Comparison of ENCODE assay signal across 31 mouse cellular contexts in genomic region chr9:27227458-27227857, GRCm38 (mm10).
"Had no signal": no experiment of that assay in that cellular context is flagged by ENCODE, and none has a peak within 500 bp of the region (broad histone marks: within the 10 kb centered on the region; RNA-seq: fewer than 3 reads in every experiment).

No protein-coding gene starts in this region.

- H3K4me3 ChIP-seq: heart, embryonic 10.5 days; heart, embryonic 12.5 days; heart, embryonic 13.5 days; heart, embryonic 15.5 days; hindbrain, embryonic 10.5 days; hindbrain, embryonic 12.5 days; hindbrain, embryonic 13.5 days; hindbrain, embryonic 15.5 days; intestine, embryonic 15.5 days; kidney, embryonic 15.5 days; layer of hippocampus, adult 2 months had no signal

- H3K4me1 ChIP-seq: heart, embryonic 10.5 days; heart, embryonic 12.5 days; heart, embryonic 13.5 days; heart, embryonic 15.5 days; hindbrain, embryonic 10.5 days; hindbrain, embryonic 12.5 days; hindbrain, embryonic 13.5 days; hindbrain, embryonic 15.5 days; intestine, embryonic 15.5 days; kidney, embryonic 15.5 days had no signal

- H3K4me2 ChIP-seq: heart, embryonic 11.5 days; heart, embryonic 12.5 days; heart, embryonic 13.5 days; heart, embryonic 15.5 days; hindbrain, embryonic 12.5 days; hindbrain, embryonic 13.5 days; hindbrain, embryonic 14.5 days; hindbrain, embryonic 15.5 days; intestine, embryonic 15.5 days; kidney, embryonic 15.5 days had no signal

- DNase-seq: heart, postnatal 10 days; heart, postnatal 14 days; heart, postnatal 36 days; heart, postnatal 4 days; kidney, adult 11 months; kidney, adult 18-20 months; kidney, adult 2 months; kidney, adult 8-10 months; kidney, adult 9 months; kidney, postnatal 10 days; kidney, postnatal 14 days; kidney, postnatal 25 days; kidney, postnatal 36 days; kidney, postnatal 4 days; layer of hippocampus, adult 9-11 months; layer of hippocampus, postnatal 36 days had no signal

- H3K9ac ChIP-seq: heart, embryonic 12.5 days; heart, embryonic 13.5 days; heart, embryonic 15.5 days; hindbrain, embryonic 12.5 days; hindbrain, embryonic 13.5 days; hindbrain, embryonic 14.5 days; hindbrain, embryonic 15.5 days; intestine, embryonic 15.5 days; kidney, embryonic 15.5 days had no signal

- H3K27ac ChIP-seq: heart, embryonic 10.5 days; heart, embryonic 13.5 days; heart, embryonic 15.5 days; hindbrain, embryonic 10.5 days; hindbrain, embryonic 12.5 days; hindbrain, embryonic 13.5 days; hindbrain, embryonic 14.5 days; hindbrain, embryonic 15.5 days; hindbrain, postnatal 0 days; intestine, embryonic 15.5 days; kidney, embryonic 15.5 days; kidney, postnatal 0 days; layer of hippocampus, adult 2 months had no signal

- H3K27me3 ChIP-seq: heart, embryonic 12.5 days; heart, embryonic 13.5 days; heart, embryonic 15.5 days; hindbrain, embryonic 12.5 days; hindbrain, embryonic 13.5 days; hindbrain, embryonic 15.5 days; intestine, embryonic 15.5 days; kidney, embryonic 15.5 days had no signal

- H3K36me3 ChIP-seq: heart, embryonic 10.5 days; heart, embryonic 12.5 days; heart, embryonic 13.5 days; heart, embryonic 15.5 days; hindbrain, embryonic 10.5 days; hindbrain, embryonic 12.5 days; hindbrain, embryonic 13.5 days; hindbrain, embryonic 15.5 days; intestine, embryonic 15.5 days; kidney, embryonic 15.5 days had no signal

- H3K9me3 ChIP-seq: heart, embryonic 10.5 days; heart, embryonic 12.5 days; heart, embryonic 13.5 days; heart, embryonic 15.5 days; hindbrain, embryonic 10.5 days; hindbrain, embryonic 12.5 days; hindbrain, embryonic 13.5 days; hindbrain, embryonic 15.5 days; intestine, embryonic 15.5 days; kidney, embryonic 15.5 days had no signal
